Mouse (Mus musculus): ENCODE measurements around the gene Slc25a27.

- TF ChIP-seq GATA1 (IDR thresholded peaks at IDR 0.05; ENCODE audit: borderline replicate concordance, low read length) = no peak
- no peak for TF ChIP-seq FLI1 (IDR thresholded peaks at IDR 0.05; ENCODE audit: low read length)
Measured at GRCm38 (mm10) chr17:43592296-43593291, 74.4 kb downstream of the Slc25a27 start.
